Mouse (Mus musculus) ES-E14 (cell line): ENCODE data around the gene Fars2.

Experiments
- CHD2 ChIP-seq: IDR thresholded peaks from 2 replicates; pipeline ENCODE4 v1.6.1; 2014; ENCODE audit warnings: mild to moderate bottlenecking, low read depth, low read length, inconsistent platforms
- HCFC1 ChIP-seq: IDR thresholded peaks from 2 replicates; pipeline ENCODE4 v1.6.1; 2012; ENCODE audit warnings: low read length, inconsistent platforms, borderline replicate concordance; ENCODE audit not compliant: insufficient read depth
- MAFK ChIP-seq: IDR thresholded peaks from 2 replicates; pipeline ENCODE4 v1.6.1; 2014; ENCODE audit warnings: mild to moderate bottlenecking, low read depth, low read length, inconsistent platforms; ENCODE audit not compliant: insufficient read depth
- ZC3H11A ChIP-seq: IDR thresholded peaks from 2 replicates; pipeline ENCODE4 v1.6.1; 2012; ENCODE audit warnings: low read depth, mild to moderate bottlenecking, inconsistent platforms, low read length, borderline replicate concordance
- ZNF384 ChIP-seq: IDR thresholded peaks from 2 replicates; pipeline ENCODE4 v1.6.1; 2012; ENCODE audit warnings: low read depth, low read length, inconsistent platforms

DNA sequence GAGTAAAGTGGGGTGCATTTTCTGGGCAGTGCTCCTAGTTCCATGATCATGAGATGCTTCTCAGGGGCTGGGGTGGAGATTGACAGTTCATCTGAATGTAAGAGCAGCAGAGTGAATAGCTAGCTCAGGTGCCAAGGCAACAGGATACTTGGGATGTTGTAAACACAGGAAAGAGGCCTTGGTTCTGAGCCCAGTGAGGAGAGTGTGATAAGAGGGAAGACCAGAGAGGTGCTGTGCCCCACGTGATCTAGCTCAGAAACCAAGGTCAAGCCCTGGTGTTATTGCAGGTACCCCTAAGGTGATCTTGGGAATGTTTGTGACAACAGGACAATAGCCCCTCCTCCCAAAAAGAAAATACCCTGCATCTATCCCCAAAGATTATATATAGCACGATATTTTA, 372.2 kb downstream of the Fars2 start:
- no peak for TF ChIP-seq MAFK
- TF ChIP-seq CHD2 = no peak
- no peak for TF ChIP-seq HCFC1
- no peak for TF ChIP-seq ZNF384
- no peak for TF ChIP-seq ZC3H11A
